Mouse (Mus musculus) hindbrain, embryonic 15.5 days (tissue): Measurements from ENCODE around the gene Lilrb4a. TPM values are rescaled to one million over a fixed set of nuclear protein-coding genes. Genes with fewer than 3 reads are reported as not detected.
"Not testable (repeated sequence)": the region's sequence is repeated elsewhere in the genome, so short reads cannot be mapped to it uniquely, and the experiment has no call there.

Source experiments
- ATAC-seq: fragments of 200-750 bp; cut with Nextera tagmentation; 2 replicates; pipeline ENCODE4 v1.8.0; 2017; ENCODE audit warnings: low read depth, moderate number of reproducible peaks, moderate TSS enrichment; ENCODE audit not compliant: low FRiP score
- H3K27ac ChIP-seq: fragments of 300-500 bp; sonication (generic); replicated peaks from 2 replicates; pipeline ENCODE4 v1.5.1; 2015; ENCODE audit warnings: mild to moderate bottlenecking, inconsistent platforms
- H3K27me3 ChIP-seq: fragments of 300-500 bp; sonication (generic); 2 replicates; pipeline ENCODE4 v1.6.1; 2015; ENCODE audit warnings: control low read depth, inconsistent platforms
- H3K36me3 ChIP-seq: fragments of 300-500 bp; sonication (generic); 2 replicates; pipeline ENCODE4 v1.6.1; 2015; ENCODE audit warnings: control low read depth, inconsistent platforms
- H3K4me1 ChIP-seq: fragments of 300-500 bp; sonication (generic); replicated peaks from 2 replicates; pipeline ENCODE4 v1.6.1; 2015; ENCODE audit warnings: control low read depth, inconsistent platforms
- H3K4me2 ChIP-seq: fragments of 300-500 bp; sonication (generic); 2 replicates; pipeline ENCODE4 v1.6.1; 2015; ENCODE audit warnings: moderate library complexity, mild to moderate bottlenecking, inconsistent platforms
- H3K4me3 ChIP-seq: fragments of 300-500 bp; sonication (generic); 2 replicates; pipeline ENCODE4 v1.5.1; 2015; ENCODE audit warnings: mild to moderate bottlenecking, inconsistent platforms
- H3K9ac ChIP-seq: fragments of 300-500 bp; sonication (generic); 2 replicates; pipeline ENCODE4 v1.6.1; 2015; ENCODE audit warnings: inconsistent platforms
- H3K9me3 ChIP-seq: fragments of 300-500 bp; sonication (generic); 2 replicates; pipeline ENCODE4 v1.6.1; 2016; ENCODE audit warnings: control low read depth, inconsistent platforms
- WGBS: fragments of 180-500 bp; shearing (Covaris S2); methylation state at CpG from one replicate; pipeline ENCODE4 v1.1.7; 2015; 5-methylcytosine and 5-hydroxymethylcytosine counted together
- polyA plus RNA-seq: library from polyadenylated mRNA; unstranded; fragments of >200 nt; fragmentation: Nextera tagmentation; extraction: Ambion mirVana; gene quantifications from 2 replicates; pipeline ENCODE4 v1.2.1, GENCODE M21; 2015

Gene Lilrb4a
- polyA plus RNA-seq: 0.86 and 1.8 TPM in 2 replicates

DNA sequence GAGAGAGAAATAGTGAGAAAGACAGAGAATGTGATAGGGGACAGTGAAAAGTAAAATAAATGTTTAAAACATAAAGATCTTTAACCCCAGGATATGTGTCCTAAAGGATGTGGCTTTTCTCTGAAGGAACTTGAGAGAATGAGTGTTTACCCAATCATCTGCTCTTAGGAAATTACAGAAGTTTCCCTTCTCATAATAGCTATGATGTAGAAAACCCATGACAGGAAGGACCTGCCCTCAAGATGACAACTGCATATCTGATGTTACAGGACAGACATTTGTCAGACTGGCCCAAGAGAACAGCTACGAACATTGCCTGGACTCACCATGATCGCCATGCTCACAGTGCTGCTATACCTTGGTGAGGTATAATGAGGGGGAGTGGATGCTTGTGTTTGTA is at the start of gene Lilrb4a:
TSS of gene Lilrb4a (plus strand) at position 266 of the 400 bp plus-strand sequence.
- not testable (repeated sequence) for ATAC-seq, H3K36me3 ChIP-seq, H3K4me1 ChIP-seq, H3K27me3 ChIP-seq, H3K9me3 ChIP-seq, H3K27ac ChIP-seq, H3K9ac ChIP-seq, H3K4me3 ChIP-seq, H3K4me2 ChIP-seq
- WGBS: no CpG with 5 or more reads among the region's 2 CpGs

- Histone ChIP-seq H3K4me1 (no peaks in the 10 kb centered on the region), H3K4me3 (no peak overlapping the region), H3K27me3 (no peaks in the 10 kb centered on the region), H3K27ac (no peak overlapping the region), H3K4me2 (no peak overlapping the region), H3K9ac (no peak overlapping the region), H3K9me3 (no peaks in the 10 kb centered on the region), H3K36me3 (no peaks in the 10 kb centered on the region)
- 86% methylated on average over 4 of the region's 4 CpGs for WGBS
- no peak for ATAC-seq
Measured at GRCm38 (mm10) chr10:51451610-51452009, 39.1 kb upstream of the Lilrb4a start.

DNA sequence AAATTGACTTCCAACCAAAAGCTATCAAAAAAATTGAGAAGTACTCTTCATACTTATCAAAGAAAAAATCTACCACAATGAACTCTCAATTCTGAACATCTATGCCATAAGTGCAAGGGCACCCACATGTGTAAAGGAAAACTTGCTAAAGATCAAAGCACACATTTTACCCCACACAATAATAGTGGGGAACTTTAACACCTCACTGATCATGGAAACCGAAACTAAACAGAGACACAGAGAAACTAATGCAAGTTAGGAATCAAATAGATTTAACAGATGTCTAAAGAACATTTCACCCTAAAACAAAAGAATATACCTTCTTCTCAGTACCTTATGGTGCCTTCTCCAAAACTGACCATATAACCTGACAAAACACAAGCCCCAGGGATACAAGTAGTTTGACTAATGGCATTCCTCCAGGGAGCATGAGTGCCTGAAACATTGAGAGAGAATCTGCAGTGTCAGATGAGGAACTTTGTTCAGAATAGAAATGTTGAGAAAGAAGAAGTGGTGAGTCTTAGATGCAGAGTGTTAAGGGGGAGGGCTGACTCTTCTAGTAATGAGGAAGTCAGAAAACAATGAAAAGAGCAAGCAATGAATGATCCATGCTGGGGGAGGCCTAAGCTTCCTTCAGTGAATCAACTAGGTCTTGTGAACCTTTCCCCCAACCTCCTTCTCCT is 37.0 kb upstream of the Lilrb4a start:
- Histone ChIP-seq H3K9ac (no peak overlapping the region), H3K27me3 (no peaks in the 10 kb centered on the region), H3K9me3 (no peaks in the 10 kb centered on the region), H3K27ac (no peak overlapping the region), H3K36me3 (no peaks in the 10 kb centered on the region), H3K4me1 (no peaks in the 10 kb centered on the region), H3K4me3 (no peak overlapping the region), H3K4me2 (no peak overlapping the region)
- WGBS: 85% methylated on average over 1 of the region's 1 CpGs
- no peak for ATAC-seq

- Histone ChIP-seq H3K36me3 (no peaks in the 10 kb centered on the region), H3K27ac (no peak overlapping the region), H3K27me3 (no peaks in the 10 kb centered on the region), H3K4me3 (no peak overlapping the region), H3K9me3 (no peaks in the 10 kb centered on the region), H3K9ac (no peak overlapping the region), H3K4me2 (no peak overlapping the region), H3K4me1 (no peaks in the 10 kb centered on the region)
- 80% methylated on average over 1 of the region's 1 CpGs for WGBS
- ATAC-seq: no peak
Measured at GRCm38 (mm10) chr10:51454365-51454764, 36.4 kb upstream of the Lilrb4a start.

GRCm38 (mm10) chr10:51455762-51456161 is 35.0 kb upstream of the Lilrb4a start:
- no peaks in the 10 kb centered on the region for H3K9me3 ChIP-seq
- WGBS: 88% methylated on average over 1 of the region's 1 CpGs
- no peak overlapping the region for H3K4me3 ChIP-seq
- H3K27me3 ChIP-seq: no peaks in the 10 kb centered on the region
- no peak for ATAC-seq
- no peaks in the 10 kb centered on the region for H3K4me1 ChIP-seq
- no peak overlapping the region for H3K9ac ChIP-seq
- no peak overlapping the region for H3K27ac ChIP-seq
- no peak overlapping the region for H3K4me2 ChIP-seq
- H3K36me3 ChIP-seq: no peaks in the 10 kb centered on the region

- Histone ChIP-seq H3K27me3 (no peaks in the 10 kb centered on the region), H3K9me3 (no peaks in the 10 kb centered on the region), H3K4me2 (no peak overlapping the region), H3K9ac (no peak overlapping the region), H3K4me3 (no peak overlapping the region), H3K36me3 (no peaks in the 10 kb centered on the region), H3K4me1 (no peaks in the 10 kb centered on the region), H3K27ac (no peak overlapping the region)
- no peak for ATAC-seq
- WGBS: 86% methylated on average over 4 of the region's 4 CpGs
Measured at GRCm38 (mm10) chr10:51456369-51456768, 34.4 kb upstream of the Lilrb4a start.

DNA sequence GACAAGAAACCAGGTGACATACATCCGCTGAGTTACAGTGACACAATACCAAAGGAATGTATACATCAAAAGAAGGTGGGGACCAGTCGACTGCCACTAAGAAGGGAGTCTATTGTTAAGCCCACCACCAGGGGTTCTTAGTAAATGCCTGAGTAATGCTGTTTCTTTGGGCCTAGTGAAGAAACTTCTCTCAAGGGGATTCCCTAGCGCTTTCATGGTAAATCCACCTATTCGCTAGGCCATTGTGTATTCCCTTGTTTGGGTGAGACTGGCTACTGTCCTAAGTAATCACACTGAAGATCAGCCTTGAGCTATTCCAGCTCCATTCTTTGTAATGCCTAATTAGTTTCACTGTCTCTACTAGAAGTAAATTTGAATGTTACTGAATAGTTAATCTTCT is 27.0 kb upstream of the Lilrb4a start:
- H3K4me2 ChIP-seq, H3K9me3 ChIP-seq, H3K4me1 ChIP-seq, H3K27me3 ChIP-seq, H3K36me3 ChIP-seq, ATAC-seq, H3K27ac ChIP-seq, H3K9ac ChIP-seq, H3K4me3 ChIP-seq: not testable (repeated sequence)
- 37% methylated on average over 4 of the region's 4 CpGs for WGBS

DNA sequence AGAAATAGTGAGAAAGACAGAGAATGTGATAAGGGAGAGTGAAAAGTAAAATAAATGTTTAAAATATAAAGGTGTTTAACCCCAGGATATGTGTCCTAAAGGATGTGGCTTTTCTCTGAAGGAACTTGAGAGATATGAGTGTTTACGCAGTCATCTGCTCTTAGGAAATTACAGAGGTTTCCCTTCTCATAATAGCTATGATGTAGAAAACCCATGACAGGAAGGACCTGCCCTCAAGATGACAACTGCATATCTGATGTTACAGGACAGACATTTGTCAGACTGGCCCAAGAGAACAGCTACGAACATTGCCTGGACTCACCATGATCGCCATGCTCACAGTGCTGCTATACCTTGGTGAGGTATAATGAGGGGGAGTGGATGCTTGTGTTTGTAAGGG is 10.4 kb upstream of the Lilrb4a start, which contains the start of the genes Gm49339 and Lilr4b:
TSS of gene Gm49339 (plus strand) at position 216 of the 400 bp plus-strand sequence.
TSS of gene Lilr4b (plus strand) at position 236 of the 400 bp plus-strand sequence.
- not testable (repeated sequence) for H3K9ac ChIP-seq, H3K4me1 ChIP-seq
- WGBS: 100% methylated on average over 1 of the region's 3 CpGs

GRCm38 (mm10) chr10:51520021-51520420 is 29.3 kb downstream of the Lilrb4a start:
- no peak for ATAC-seq

More for the DNA sequence above, 10.4 kb upstream of the Lilrb4a start, which contains the start of the genes Gm49339 and Lilr4b:
- not testable (repeated sequence) for H3K27me3 ChIP-seq, H3K27ac ChIP-seq, H3K4me2 ChIP-seq, H3K4me3 ChIP-seq, H3K36me3 ChIP-seq, H3K9me3 ChIP-seq, ATAC-seq

DNA sequence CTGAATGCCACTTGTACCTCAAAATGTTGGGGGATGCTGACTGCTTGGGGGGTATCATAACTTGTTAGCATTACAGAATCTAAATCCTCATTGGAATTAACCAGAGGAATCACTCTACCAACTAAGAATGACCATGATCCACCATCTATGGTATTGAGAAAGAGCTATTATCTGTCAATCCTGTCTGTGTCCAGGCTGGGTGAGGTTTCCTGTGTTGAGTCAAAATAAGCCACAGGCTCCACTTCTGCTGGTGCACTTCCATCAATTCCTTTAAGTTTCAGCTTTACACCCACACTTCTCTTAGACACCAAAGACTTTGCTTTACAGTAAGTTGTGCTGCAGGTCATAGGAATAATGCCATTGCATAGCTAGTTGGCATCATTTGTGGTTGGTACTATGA is 30.7 kb downstream of the Lilrb4a start:
- H3K36me3 ChIP-seq: no peaks in the 10 kb centered on the region
- no peak overlapping the region for H3K4me2 ChIP-seq
- no peaks in the 10 kb centered on the region for H3K9me3 ChIP-seq
- no peak for ATAC-seq
- H3K4me3 ChIP-seq: no peak overlapping the region
- no peak overlapping the region for H3K9ac ChIP-seq
- H3K27ac ChIP-seq: no peak overlapping the region
- no peaks in the 10 kb centered on the region for H3K27me3 ChIP-seq
- H3K4me1 ChIP-seq: no peaks in the 10 kb centered on the region

More at GRCm38 (mm10) chr10:51520021-51520420, 29.3 kb downstream of the Lilrb4a start:
- H3K27ac ChIP-seq: no peak overlapping the region
- H3K36me3 ChIP-seq: no peaks in the 10 kb centered on the region
- H3K4me1 ChIP-seq: no peaks in the 10 kb centered on the region
- H3K4me2 ChIP-seq: no peak overlapping the region
- no peak overlapping the region for H3K4me3 ChIP-seq
- no peak overlapping the region for H3K9ac ChIP-seq
- no peaks in the 10 kb centered on the region for H3K9me3 ChIP-seq
- no peaks in the 10 kb centered on the region for H3K27me3 ChIP-seq

GRCm38 (mm10) chr10:51526090-51526489 is 35.3 kb downstream of the Lilrb4a start:
- H3K4me3 ChIP-seq: no peak overlapping the region
- no peak overlapping the region for H3K4me2 ChIP-seq
- no peaks in the 10 kb centered on the region for H3K9me3 ChIP-seq
- 79% methylated on average over 7 of the region's 7 CpGs for WGBS
- no peak overlapping the region for H3K9ac ChIP-seq
- no peaks in the 10 kb centered on the region for H3K36me3 ChIP-seq
- ATAC-seq: no peak
- no peaks in the 10 kb centered on the region for H3K4me1 ChIP-seq
- no peak overlapping the region for H3K27ac ChIP-seq
- H3K27me3 ChIP-seq: no peaks in the 10 kb centered on the region

GRCm38 (mm10) chr10:51526633-51527032 is 35.9 kb downstream of the Lilrb4a start:
- Histone ChIP-seq H3K4me3 (no peak overlapping the region), H3K9ac (no peak overlapping the region), H3K4me1 (no peaks in the 10 kb centered on the region), H3K27ac (no peak overlapping the region), H3K36me3 (no peaks in the 10 kb centered on the region), H3K27me3 (no peaks in the 10 kb centered on the region), H3K4me2 (no peak overlapping the region), H3K9me3 (no peaks in the 10 kb centered on the region)
- WGBS: 69% methylated on average over 4 of the region's 4 CpGs
- ATAC-seq: no peak
